Mouse (Mus musculus): ENCODE measurements at regions not wholly inside any gene's neighbourhood (a gene's known extent, or its start where the extent isn't known, plus 50 kb on each side); places are given as distances from the start of the nearest gene placed in this dataset.

DNA sequence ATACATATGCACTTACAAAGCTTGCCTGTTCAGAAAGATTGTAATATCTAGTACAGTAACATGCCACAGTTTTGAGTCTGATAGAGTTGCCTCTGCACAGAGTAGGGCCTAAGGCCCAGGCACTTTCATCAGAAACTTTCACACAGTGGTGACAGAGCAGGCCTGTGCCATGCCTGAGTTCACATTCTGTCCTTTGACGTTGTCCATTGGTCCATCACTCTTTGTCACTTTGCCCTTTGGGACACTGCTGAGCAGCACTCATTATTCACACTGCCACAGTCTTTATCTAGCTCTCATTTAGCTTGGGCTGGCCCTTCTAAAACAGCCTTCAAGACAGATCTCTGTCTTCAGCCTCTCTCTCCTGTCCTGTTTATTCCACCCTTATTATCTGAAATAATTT is 1055.0 kb downstream of the Fam19a2 start:
- no peak for DNase-seq (ENCODE audit: low spot score in 2 of 2)

DNA sequence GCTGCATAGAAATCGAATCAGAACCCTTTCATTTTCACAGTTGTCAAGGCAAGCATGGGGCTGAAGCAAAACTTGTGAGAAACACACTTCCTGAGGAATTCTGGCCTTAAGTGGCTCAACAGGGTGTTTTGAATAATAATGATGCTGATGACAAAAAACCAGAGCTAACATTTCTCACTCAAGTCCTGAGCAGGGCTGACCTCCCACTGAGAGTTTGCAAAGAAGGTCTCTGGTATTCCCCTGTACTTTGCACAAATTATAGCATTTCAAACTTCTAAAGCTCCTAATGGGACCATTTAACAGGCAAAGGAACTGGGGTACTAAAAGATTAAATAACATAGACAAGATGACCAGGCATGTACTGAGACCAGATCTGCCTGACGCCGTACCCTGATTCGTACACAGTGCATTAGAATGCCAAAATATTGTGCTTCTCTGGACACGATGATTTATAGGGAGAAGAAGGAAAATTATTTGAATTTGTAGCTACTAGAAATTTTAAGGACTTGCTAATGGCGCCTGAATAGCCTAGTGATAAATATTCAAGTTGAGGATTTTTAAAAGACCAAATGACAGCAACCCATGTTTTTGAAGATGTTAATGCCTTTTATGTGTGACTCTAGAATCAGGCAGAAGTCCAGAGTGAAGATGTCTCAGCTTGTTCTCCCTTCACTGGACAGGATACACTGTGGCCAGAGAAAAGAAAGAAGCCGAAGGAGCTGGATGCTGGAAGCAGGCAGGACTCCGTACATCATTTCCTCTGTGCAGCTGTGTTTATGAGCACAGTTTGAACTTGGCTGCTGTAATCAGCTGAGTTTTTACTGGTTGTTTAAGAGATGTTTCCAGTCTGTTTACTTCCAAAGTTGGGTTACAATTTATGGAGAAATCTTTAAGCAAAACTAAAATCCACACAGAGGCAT is 1056.7 kb downstream of the Fam19a2 start:
- DNase-seq (ENCODE audit: low spot score in 2 of 2): no peak

DNA sequence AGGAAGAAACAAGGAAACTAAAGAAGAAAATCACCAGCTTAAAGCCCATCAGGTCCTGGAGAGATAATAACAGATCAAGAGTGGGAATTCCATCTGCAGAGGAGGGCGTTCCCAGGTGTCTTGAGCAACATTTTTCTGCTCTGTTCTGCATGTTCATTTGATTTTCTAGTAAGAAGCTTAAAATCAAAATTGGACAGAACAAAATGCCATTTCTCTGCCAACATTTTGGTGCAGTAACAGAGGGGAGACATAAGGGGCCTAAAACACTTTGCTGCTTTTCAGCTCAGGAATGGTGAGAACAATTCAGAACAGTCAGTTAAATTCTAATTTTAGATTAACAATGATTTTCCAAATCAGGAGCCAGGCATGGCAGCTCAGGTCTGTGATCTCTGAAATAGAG is 1056.8 kb downstream of the Slc16a7 start:
- no peak for DNase-seq (ENCODE audit: low spot score in 2 of 2)

DNA sequence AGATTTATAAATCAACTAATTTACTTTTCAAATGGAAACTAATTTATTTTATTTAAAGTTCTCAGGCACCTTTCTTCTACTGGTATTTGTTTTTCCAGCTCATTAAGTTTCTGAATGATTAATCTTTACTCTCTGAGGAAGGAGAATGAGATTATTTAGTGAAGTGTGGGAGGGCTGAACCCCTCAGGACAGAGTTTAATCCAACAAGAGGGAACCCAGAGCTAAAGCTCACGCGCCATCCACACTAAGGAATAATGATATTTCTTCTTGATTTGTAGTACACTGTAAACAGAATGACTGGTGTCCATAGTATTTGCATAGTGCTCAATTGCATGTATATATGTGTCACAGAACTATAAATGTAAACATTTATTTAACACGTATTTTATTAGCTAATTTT is 1050.3 kb downstream of the Slc16a7 start:
- DNase-seq (ENCODE audit: low spot score in 2 of 2): no peak

DNA sequence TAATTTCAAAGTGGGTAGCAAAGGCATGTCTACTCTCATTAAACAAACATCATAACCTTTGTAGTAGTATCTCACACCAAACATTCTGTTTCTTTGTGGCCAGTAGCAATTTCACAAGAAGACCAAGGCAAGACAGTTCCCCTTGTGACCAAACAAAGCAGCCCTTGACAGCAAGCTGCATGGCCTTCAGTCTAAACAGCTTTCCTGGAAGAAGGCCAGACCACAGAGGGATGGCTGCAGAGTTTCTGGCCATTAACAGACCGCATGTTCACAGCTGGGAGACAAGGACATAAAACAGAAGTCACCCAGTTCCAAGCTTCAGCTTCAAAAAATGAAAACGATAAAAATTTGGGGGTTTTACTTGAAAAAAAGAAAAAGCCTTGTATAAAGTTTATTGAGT is 1040.0 kb downstream of the Slc16a7 start:
- peak in 1 of 2 experiments; percentile 18 for DNase-seq (ENCODE audit: low spot score in 2 of 2)

DNA sequence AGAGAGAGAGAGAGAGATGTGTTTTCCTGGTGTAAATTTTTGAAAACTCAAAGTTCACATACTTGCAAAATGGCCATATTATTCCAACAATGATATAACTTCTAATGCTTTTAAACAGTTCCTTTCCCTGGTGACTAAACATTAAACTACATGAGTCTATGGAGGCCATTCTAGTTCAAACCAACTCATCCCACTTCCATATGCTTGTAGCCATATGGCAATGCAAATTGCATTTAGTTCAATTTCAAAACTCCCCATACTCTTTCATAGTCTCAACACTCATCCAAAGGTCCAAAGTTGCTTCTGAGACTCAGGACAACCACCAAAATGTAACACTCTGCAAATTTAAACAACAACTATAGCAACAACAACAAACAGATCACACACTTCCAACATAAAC is 1026.5 kb downstream of the Slc16a7 start:
- DNase-seq (ENCODE audit: low spot score in 2 of 2): no peak

DNA sequence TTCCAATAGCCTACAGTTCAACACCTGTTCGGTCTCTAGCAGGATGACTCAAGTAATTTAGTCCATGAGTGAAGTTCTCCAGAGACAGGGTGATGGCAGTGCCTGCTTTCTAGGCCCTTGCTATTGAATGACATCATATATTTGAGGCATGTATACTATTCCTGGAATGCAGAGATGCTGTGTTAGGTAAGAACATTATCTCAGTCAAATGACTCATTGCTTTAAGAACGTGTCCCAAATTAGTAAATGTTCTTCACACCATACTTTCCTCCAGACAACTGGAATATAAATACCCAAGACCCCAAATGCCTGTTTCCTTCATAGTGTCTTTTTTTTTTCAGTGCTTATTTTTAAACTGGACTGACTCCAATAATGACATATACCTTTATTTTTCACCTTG is 1018.3 kb downstream of the Slc16a7 start:
- DNase-seq (ENCODE audit: low spot score in 2 of 2): no peak

DNA sequence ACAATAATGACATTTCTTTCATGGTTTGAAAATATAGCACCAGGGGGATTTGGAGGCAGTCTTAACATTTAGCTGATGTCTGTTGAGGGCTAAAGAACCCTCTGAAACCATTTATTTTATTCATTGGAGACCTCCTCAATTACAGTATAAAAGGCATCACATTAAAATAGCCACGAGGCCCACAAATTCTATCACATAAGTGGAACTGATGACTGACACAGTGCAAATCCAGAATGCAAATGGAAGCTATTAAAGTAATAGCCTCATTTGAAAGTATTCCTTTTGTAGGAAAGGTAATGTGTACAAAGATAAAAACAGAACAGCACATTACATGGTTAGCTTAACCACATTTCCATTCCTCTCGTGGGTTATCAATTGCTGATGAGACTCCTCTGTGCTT is 986.6 kb downstream of the Slc16a7 start:
- DNase-seq (ENCODE audit: low spot score in 2 of 2): no peak

DNA sequence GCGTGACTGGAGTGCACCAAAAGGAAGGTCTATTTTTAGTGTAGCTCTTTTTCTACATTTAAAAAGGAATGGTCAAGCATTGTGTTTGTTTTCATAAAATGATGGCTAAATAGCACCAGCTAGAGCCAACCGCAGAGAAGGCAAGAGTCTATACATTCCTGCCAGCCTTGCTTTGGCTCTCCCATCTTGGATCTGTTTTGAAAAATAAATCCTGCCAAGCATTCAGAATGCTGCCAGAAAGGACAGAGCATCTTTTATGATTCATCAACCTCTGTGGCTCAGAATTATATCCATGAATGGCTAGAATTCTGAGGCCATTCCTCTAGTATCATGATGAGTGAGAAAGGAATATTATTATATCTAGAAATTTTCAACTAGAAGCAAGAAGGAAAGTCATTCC is 979.6 kb downstream of the Slc16a7 start:
- DNase-seq (ENCODE audit: low spot score in 2 of 2): no peak

DNA sequence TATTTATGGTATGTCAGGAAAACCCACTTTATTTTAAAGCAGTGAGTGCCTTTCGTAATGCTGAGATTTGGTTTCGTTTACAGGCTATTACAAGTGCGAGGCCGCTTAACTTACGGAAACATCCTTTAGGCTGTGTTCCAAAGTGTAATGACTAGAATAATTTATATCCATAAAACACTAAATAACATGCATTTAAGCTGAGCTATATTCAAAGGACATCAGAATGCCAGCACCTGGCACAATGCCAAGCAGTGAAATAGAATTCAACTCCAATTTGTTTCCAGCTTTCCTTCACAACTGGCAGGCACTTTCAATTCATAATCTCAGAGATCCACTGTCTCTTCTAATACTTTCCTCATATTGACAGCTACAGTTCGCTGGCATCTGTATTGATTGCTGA is 972.7 kb downstream of the Slc16a7 start:
- DNase-seq (ENCODE audit: low spot score in 2 of 2): no peak

DNA sequence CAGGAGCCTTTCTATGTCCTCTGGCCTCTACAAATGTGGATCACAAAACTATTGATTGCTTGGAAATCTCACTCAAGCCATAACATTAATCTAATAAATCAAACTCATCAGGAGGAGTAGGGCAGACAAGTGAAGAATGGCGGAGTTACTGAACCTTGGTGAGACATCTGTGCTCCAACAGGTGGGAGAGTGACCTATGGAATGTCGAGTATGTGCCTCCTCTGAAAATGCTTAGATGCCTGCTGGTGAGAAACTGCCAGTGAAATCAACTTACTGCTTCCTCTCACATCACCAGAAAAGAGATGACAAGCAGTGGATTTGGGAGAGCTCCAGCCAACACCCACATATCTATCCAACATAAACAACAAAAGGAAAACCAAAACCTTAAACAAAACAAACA is 965.8 kb downstream of the Slc16a7 start:
- no peak for DNase-seq (ENCODE audit: low spot score in 2 of 2)
